In the genomic region with DNA sequence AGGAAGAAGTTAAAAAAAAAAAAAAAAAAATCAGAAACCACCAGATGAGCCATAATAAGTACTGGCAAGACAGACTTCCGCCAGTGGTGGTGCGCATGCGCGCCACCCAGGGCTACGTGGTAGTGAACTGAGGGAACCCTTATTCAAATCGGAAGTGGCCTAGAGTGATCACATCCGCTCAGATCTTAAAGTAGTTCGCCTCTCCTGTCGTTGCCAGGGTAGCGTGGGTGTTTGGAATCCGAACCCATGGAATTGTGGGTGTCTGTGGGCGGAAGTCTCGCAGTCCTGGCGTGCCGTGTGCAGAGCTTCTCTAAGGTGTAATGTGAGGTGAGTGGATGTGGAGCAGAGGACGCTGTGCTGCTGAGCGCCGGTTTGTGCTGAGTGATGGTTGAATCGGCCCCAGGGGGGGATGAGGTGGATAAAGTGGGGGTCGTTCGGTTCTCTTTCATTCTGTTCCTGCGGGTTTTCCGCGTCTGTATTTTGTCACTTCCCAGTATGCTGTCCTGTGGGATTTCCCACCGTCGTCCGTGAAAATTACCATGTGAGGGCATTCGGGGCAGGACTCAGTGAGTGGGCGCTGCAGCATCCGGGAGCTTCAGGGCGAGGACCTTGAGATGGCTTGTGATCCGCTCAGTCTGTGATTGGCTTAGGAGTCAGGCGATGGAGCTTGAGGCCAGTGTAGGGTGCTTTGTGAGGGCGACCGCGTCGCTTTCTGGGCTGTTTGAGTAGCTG, we compare ENCODE assay signal across 1 mouse cellular context.
TF ChIP-seq lines count a peak whose summit lies in the region.

Gene Zfp719 (plus strand): TSS at position 171 of the 732 bp plus-strand sequence.

TF ChIP-seq in CH12.LX, 34 proteins besides CTCF, POLR2A, EP300 and RAD21 (continued from another document):
- 0 out of 2 replicates have a peak, but pooled peaks have one; percentile 14 for TF ChIP-seq MAFK (IDR thresholded peaks at IDR 0.05; ENCODE audit: insufficient replicate concordance, low read length)
- TF ChIP-seq USF2 (conservative IDR thresholded peaks at IDR 0.05; ENCODE audit: low read depth, low read length) = no peak
- peak; percentile 52 for TF ChIP-seq TCF12 (IDR thresholded peaks at IDR 0.05; ENCODE audit: low read depth, low read length)
- TF ChIP-seq CHD2 (IDR thresholded peaks at IDR 0.05; ENCODE audit: low read length) = 0 out of 2 replicates have a peak, but pooled peaks have one; percentile 34
- no peak for TF ChIP-seq MAZ (IDR thresholded peaks at IDR 0.05; ENCODE audit: low read depth, low read length)
- TF ChIP-seq BHLHE40 (IDR thresholded peaks at IDR 0.05; ENCODE audit: low read depth, low read length) = peak; percentile 43; the same call in 1 of the 2 replicates
- TF ChIP-seq SIN3A (IDR thresholded peaks at IDR 0.05; ENCODE audit: low read length) = peak; percentile 72
- TF ChIP-seq E2F4 (IDR thresholded peaks at IDR 0.05; ENCODE audit: insufficient replicate concordance, low read depth, low read length) = no peak
- TF ChIP-seq ETS1 (conservative IDR thresholded peaks at IDR 0.05; ENCODE audit: low read depth, low read length) = peak; percentile 40; the same call in 1 of the 2 replicates
- TF ChIP-seq RCOR1 (conservative IDR thresholded peaks at IDR 0.05; ENCODE audit: low read depth, low read length) = 0 out of 2 replicates have a peak, but pooled peaks have one; percentile 17
- no peak for TF ChIP-seq GABPA (IDR thresholded peaks at IDR 0.05; ENCODE audit: insufficient replicate concordance, low read depth, low read length)
- no peak for TF ChIP-seq JUN (IDR thresholded peaks at IDR 0.05; ENCODE audit: insufficient read depth, low read depth, low read length)
- TF ChIP-seq ZNF384 (IDR thresholded peaks at IDR 0.05; ENCODE audit: low read depth, low read length) = peak; percentile 97
- no peak for TF ChIP-seq PAX5 (IDR thresholded peaks at IDR 0.05; ENCODE audit: low read length)
- TF ChIP-seq ZKSCAN1 (IDR thresholded peaks at IDR 0.05; ENCODE audit: borderline replicate concordance, low read depth, low read length) = no peak
- TF ChIP-seq MEF2A (IDR thresholded peaks at IDR 0.05; ENCODE audit: borderline replicate concordance, low read depth, low read length) = peak; percentile 12; the same call in 1 of the 2 replicates
- peak; percentile 77 for TF ChIP-seq NELFE (IDR thresholded peaks at IDR 0.05; ENCODE audit: low read depth, low read length)
- TF ChIP-seq UBTF (IDR thresholded peaks at IDR 0.05; ENCODE audit: low read depth, low read length) = no peak
- TF ChIP-seq JUND (conservative IDR thresholded peaks at IDR 0.05; ENCODE audit: low read depth, low read length) = no peak
- peak; percentile 92 for TF ChIP-seq ELF1 (IDR thresholded peaks at IDR 0.05; ENCODE audit: low read depth, low read length)
